Mouse (Mus musculus) CH12.LX (cell line): ENCODE data around the gene Diras2. TPM values are rescaled to one million over a fixed set of nuclear protein-coding genes. Genes with fewer than 3 reads are reported as not detected.

Experiments
- DNase-seq: peaks from one replicate; pipeline ENCODE4 v3.0.0-alpha.2; 2013; ENCODE audit errors: extremely low read depth
- H3K27ac ChIP-seq: 2 replicates; pipeline ENCODE4 v1.5.1; 2012; ENCODE audit warnings: low read depth, mild to moderate bottlenecking, control low read depth, moderate library complexity; ENCODE audit not compliant: insufficient read depth
- H3K27me3 ChIP-seq: replicated peaks from 2 replicates; pipeline ENCODE3; 2012; ENCODE audit warnings: inconsistent platforms
- H3K36me3 ChIP-seq, 2 experiments: replicated peaks in 1 of 2; 2 replicates each; pipeline versions ENCODE3 to v1.6.1; 2012; ENCODE audit warnings: inconsistent platforms in 1 of 2, low read length in 1 of 2, mild to moderate bottlenecking in 1 of 2, mixed read lengths in 1 of 2, moderate library complexity in 1 of 2; ENCODE audit not compliant: control insufficient read depth in 1 of 2, insufficient read depth in 1 of 2
- H3K4me1 ChIP-seq, 2 experiments: 2 replicates each; pipeline ENCODE4 v1.6.1; 2012; ENCODE audit warnings: inconsistent platforms in 1 of 2, moderate library complexity in 1 of 2; ENCODE audit not compliant: insufficient read depth in 2 of 2, control insufficient read depth in 1 of 2
- H3K4me2 ChIP-seq: 2 replicates; pipeline ENCODE4 v1.6.1; 2012; ENCODE audit warnings: low read depth, mild to moderate bottlenecking, control low read depth; ENCODE audit not compliant: poor library complexity, insufficient read depth, severe bottlenecking
- H3K4me3 ChIP-seq, 3 experiments: fragments of 150-350 bp in 1 of 3; sonication (generic) in 1 of 3; replicated peaks in 1 of 3; 2 replicates each; pipeline versions ENCODE3 to v1.5.1; 2011 to 2012; ENCODE audit warnings: low read depth in 2 of 3, low read length in 2 of 3, mild to moderate bottlenecking in 2 of 3, moderate library complexity in 2 of 3, control low read depth in 1 of 3, improper control_type of control experiment in 1 of 3, inconsistent platforms in 1 of 3, mixed read lengths in 1 of 3; ENCODE audit not compliant: poor library complexity in 1 of 3
- H3K79me2 ChIP-seq: replicated peaks from 2 replicates; pipeline ENCODE4 v1.6.1; 2012; ENCODE audit warnings: mild to moderate bottlenecking, moderate library complexity; ENCODE audit not compliant: control insufficient read depth, poor library complexity, insufficient read depth, severe bottlenecking; ENCODE audit errors: extremely low read depth
- H3K9ac ChIP-seq: 2 replicates; pipeline ENCODE4 v1.6.1; 2012; ENCODE audit warnings: low read depth, mild to moderate bottlenecking, control low read depth, moderate library complexity; ENCODE audit not compliant: insufficient read depth
- H3K9me3 ChIP-seq: replicated peaks from 2 replicates; pipeline ENCODE3; 2012; ENCODE audit warnings: low read length, inconsistent platforms, mixed read lengths
- BHLHE40 ChIP-seq: IDR thresholded peaks from 2 replicates; pipeline ENCODE4 v1.6.1; 2011; ENCODE audit warnings: mild to moderate bottlenecking, low read depth, low read length, improper control_type of control experiment
- CHD1 ChIP-seq: IDR thresholded peaks from 2 replicates; pipeline ENCODE4 v1.6.1; 2012; ENCODE audit warnings: low read depth, low read length, improper control_type of control experiment, inconsistent platforms
- EP300 ChIP-seq: IDR thresholded peaks from 2 replicates; pipeline ENCODE4 v1.6.1; 2011; ENCODE audit warnings: low read length, improper control_type of control experiment
- HCFC1 ChIP-seq: IDR thresholded peaks from 2 replicates; pipeline ENCODE4 v1.6.1; 2012; ENCODE audit warnings: low read depth, mild to moderate bottlenecking, inconsistent platforms, low read length, improper control_type of control experiment
- IRF4 ChIP-seq: IDR thresholded peaks from 2 replicates; pipeline ENCODE4 v1.6.1; 2014; ENCODE audit warnings: low read depth, mild to moderate bottlenecking, inconsistent platforms, low read length, improper control_type of control experiment
- JUND ChIP-seq: conservative IDR thresholded peaks from 2 replicates; pipeline ENCODE4 v1.6.1; 2011; ENCODE audit warnings: low read depth, low read length, improper control_type of control experiment
- MAX ChIP-seq: IDR thresholded peaks from 2 replicates; pipeline ENCODE4 v1.6.1; 2011; ENCODE audit warnings: low read length, improper control_type of control experiment
- MYC ChIP-seq: IDR thresholded peaks from 2 replicates; pipeline ENCODE4 v1.6.1; 2011; ENCODE audit warnings: low read depth, mild to moderate bottlenecking, improper control_type of control experiment, low read length
- NRF1 ChIP-seq: IDR thresholded peaks from 2 replicates; pipeline ENCODE4 v1.6.1; 2014; ENCODE audit warnings: low read depth, mild to moderate bottlenecking, inconsistent platforms, low read length, improper control_type of control experiment, moderate library complexity
- POLR2A ChIP-seq: IDR thresholded peaks from 2 replicates; pipeline ENCODE4 v1.6.1; 2011; ENCODE audit warnings: low read depth, mild to moderate bottlenecking, improper control_type of control experiment, low read length
- RCOR1 ChIP-seq: conservative IDR thresholded peaks from 2 replicates; pipeline ENCODE4 v1.6.1; 2012; ENCODE audit warnings: low read depth, mild to moderate bottlenecking, inconsistent platforms, low read length, improper control_type of control experiment
- TBP ChIP-seq: conservative IDR thresholded peaks from 2 replicates; pipeline ENCODE4 v1.6.1; 2011; ENCODE audit warnings: low read depth, low read length, improper control_type of control experiment
- TCF12 ChIP-seq: IDR thresholded peaks from 2 replicates; pipeline ENCODE4 v1.6.1; 2014; ENCODE audit warnings: low read depth, mild to moderate bottlenecking, inconsistent platforms, low read length, improper control_type of control experiment
- USF1 ChIP-seq: IDR thresholded peaks from 2 replicates; pipeline ENCODE4 v1.6.1; 2014; ENCODE audit warnings: low read depth, mild to moderate bottlenecking, inconsistent platforms, low read length, improper control_type of control experiment
- ZKSCAN1 ChIP-seq: IDR thresholded peaks from 2 replicates; pipeline ENCODE4 v1.6.1; 2012; ENCODE audit warnings: low read depth, inconsistent platforms, low read length, improper control_type of control experiment, borderline replicate concordance
- dilution Hi-C: fragments of 300-500 bp; cut with MboI; formaldehyde crosslinking; loops from 2 replicates; pipeline ENCODE4 v1.14.3; 2020; ENCODE audit warnings: low sequenced_read_pairs; ENCODE audit not compliant: extremely low pct_unique_long_range_greater_than_20kb, extremely low pct_ligation_motif_present
- in situ Hi-C: fragments of 300-500 bp; cut with MboI; formaldehyde crosslinking; loops from 3 replicates; pipeline ENCODE4 v1.14.3; 2019; ENCODE audit warnings: low sequenced_read_pairs, low pct_ligation_motif_present, low pct_unique_long_range_greater_than_20kb, mixed read lengths
- polyA plus RNA-seq: library from polyadenylated mRNA; unstranded; fragments of >175 nt; gene quantifications from 2 replicates; pipeline ENCODE4 v1.2.1, GENCODE M21; 2012; ENCODE audit warnings: low read depth; ENCODE audit not compliant: insufficient read length
- total RNA-seq, 2 experiments: library from RNA; depleted of rRNA; stranded (reverse); fragments of 300-350 nt in 1 of 2; fragments of >200 nt in 1 of 2; gene quantifications; 2 replicates each; pipeline ENCODE4 v1.2.3; 2012 to 2014

Diras2 gene
- total and polyA plus RNA-seq, 3 experiments, result 2.8 to 8.5 (median 3.9) TPM

DNA sequence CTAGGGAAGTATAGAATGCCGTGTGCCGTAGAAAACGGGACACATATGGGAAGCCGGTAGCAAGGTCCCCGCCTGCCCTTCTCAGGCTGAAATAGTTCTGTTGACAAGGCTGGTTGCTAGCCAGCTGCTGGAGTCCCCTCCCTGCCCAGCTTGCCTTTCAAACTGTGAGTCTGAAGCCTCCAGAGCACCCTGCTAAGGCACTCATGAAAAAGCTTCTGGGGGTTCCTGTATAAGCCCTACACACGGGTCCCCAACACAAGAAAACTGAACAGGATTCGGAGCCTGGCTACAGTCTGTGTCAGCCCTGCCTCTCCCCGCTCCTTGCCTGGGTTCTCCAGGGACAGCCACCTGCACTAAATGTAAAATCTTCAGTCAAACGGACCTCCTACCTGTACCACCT, 2.3 kb downstream of the Diras2 start:
- Histone ChIP-seq H3K27ac (peak overlapping the region; percentile 86; the same call in 1 of the 2 replicates), H3K36me3 (peaks cover 19 to 28% of the 10 kb centered on the region in 2 experiments), H3K4me2 (peak overlapping the region; percentile 71)

DNA sequence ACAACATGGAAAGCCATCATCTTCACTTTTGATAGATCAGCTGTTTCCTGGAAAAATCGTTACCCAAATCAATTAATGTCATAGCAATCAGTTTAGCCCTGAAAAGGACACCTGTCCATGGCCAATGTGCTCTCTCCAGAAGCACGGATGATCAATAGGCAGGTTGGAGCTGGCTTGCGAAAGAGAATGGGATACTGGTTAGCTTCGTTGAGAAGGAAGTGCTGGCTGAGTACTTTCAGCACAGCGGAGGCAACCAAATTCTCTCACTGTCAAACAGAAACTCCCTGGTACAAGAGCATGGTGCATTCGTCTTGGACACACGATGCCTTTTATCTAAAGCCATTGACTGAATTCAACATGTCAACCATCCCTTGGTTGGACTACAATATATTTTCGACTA, 2.8 kb downstream of the Diras2 start:
- Histone ChIP-seq H3K9me3 (peaks cover 11% of the 10 kb centered on the region), H3K4me2 (peak overlapping the region; percentile 71), H3K9ac (peak overlapping the region; percentile 69), H3K4me3 (peak overlapping the region in 1 of 3 experiments; percentile 30), H3K27me3 (no peaks in the 10 kb centered on the region), H3K27ac (peak overlapping the region; percentile 86), H3K36me3 (peaks cover 19 to 30% of the 10 kb centered on the region in 2 experiments), H3K79me2 (no peaks in the 10 kb centered on the region), H3K4me1 (peaks cover 29 to 72% of the 10 kb centered on the region in 2 experiments)
- TF ChIP-seq TCF12 (peak; percentile 9; the same call in 1 of the 2 replicates), IRF4 (peak; percentile 42; the same call in 1 of the 2 replicates), RCOR1 (no peak), MAX (0 out of 2 replicates have a peak, but pooled peaks have one; percentile 23), BHLHE40 (peak; percentile 3; the same call in 1 of the 2 replicates)
- dilution Hi-C loops, result no loop called here
- no peak for DNase-seq
- in situ Hi-C loops, result no loop called here

More for the DNA sequence above, 2.3 kb downstream of the Diras2 start:
- H3K9me3 ChIP-seq, result peaks cover 11% of the 10 kb centered on the region
- H3K27me3 ChIP-seq, result no peaks in the 10 kb centered on the region
- H3K4me1 ChIP-seq, result peaks cover 24 to 72% of the 10 kb centered on the region in 2 experiments
- TF ChIP-seq TBP, result no peak
- TF ChIP-seq ZKSCAN1, result no peak
- TF ChIP-seq MYC, result no peak
- no peak for TF ChIP-seq USF1
- no peak for TF ChIP-seq POLR2A
- TF ChIP-seq CHD1, result no peak
- TF ChIP-seq EP300, result no peak
- no peak for TF ChIP-seq NRF1
- no peak for TF ChIP-seq HCFC1
- no peak for TF ChIP-seq JUND
- TF ChIP-seq, all 38 proteins: peak for 0
- in situ Hi-C loops, result no loop called here
- Histone ChIP-seq H3K4me3 (no peak overlapping the region), H3K9ac (peak overlapping the region; percentile 69), H3K79me2 (no peaks in the 10 kb centered on the region)
- dilution Hi-C loops, result no loop called here
- no peak for DNase-seq
